Mouse (Mus musculus) cerebellum, adult 9-10 months (tissue): ENCODE measurements around the gene Rnf224.

Experiments
- DNase-seq: peaks from one replicate; pipeline ENCODE4 v3.0.0; 2022

Gene Rnf224

DNA sequence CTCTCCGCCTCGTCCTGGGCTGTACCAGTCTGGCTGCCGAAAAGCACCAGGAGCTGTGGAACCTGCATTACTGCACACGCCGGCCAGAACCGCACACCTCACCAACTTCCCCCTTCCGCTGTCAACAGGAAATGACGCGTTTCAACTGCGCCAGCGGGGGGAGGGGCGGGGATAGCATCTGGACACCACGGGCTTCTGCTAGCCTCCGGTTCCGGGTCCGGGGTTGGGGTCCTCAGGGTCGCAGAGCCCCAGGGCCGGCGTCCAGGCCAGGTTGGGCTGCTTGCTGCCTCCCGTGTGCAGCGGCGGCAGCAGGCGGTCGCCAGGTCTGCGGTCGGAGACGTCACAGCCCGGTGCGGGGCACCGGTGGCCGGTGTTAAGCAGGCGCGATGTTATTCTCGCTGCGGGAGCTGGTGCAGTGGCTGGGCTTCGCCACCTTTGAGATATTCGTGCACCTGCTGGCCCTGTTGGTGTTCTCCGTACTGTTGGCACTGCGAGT is 18.7 kb upstream of the Rnf224 start, which contains the start of gene Tmem203:
TSS of gene Tmem203 (plus strand) at position 156 of the 496 bp plus-strand sequence.
- DNase-seq, result peak; percentile 81

DNA sequence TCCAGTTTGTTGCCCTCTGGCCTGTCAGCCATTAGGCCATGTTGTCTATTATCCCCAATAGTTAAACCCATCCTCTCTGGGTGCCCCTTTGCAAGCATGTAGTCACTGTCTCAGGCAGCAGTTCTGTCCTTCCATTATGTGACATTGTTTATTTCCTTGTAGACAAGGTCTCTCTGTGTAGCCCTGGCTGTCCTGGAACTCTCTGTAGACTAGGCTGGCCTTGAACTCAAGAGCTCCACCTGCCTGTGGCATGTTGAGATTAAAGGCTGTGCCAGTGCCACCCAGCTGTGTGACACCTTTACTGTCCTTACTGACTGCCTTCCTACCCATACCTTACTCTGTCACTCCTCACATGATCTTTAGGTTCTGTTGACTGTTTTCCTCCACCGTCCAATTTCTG is 15.7 kb upstream of the Rnf224 start:
- no peak for DNase-seq

DNA sequence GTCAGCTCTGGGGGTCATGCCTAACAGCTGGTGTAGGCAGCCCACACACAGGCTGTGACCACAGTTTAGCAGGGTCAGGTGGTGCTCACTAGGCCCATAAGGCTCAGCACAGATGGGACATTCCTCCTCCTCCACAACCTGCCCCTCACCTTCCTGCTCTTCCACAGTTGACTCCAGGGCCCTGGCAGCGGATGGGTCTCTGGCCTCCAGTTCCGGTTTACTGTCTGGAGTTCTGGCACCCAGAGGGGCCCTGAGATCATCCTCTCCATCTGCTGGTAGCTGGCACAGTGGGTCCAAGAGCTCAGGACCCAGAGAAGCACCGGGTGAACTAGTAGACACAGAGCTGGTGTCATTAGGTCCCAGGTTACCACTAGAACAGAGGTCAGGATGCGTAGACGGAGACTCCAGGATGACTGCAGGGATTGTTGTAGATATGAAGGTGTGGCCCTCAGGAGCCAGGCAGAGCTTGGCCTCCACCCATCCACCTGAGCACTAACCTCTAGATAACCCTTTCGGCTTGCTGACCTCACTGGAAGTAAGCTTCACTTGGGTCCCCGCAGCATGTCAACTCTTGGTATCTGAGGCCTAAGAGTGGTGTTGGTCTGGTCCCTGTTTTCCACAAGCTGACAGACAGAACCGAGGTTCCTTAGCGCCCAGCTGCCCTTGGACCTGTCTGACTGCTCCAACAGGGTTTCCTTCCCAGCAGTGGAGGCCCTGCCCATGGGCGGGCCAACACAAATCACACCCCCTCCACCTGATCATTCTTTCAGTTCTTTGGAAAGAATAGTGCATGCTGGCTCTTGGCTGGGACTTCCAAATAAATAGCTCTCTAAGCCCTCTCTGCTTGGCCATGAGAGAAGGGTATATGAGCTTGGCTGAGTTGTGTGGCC is 9.8 kb upstream of the Rnf224 start, which contains the start of gene AL732309.1:
TSS of gene AL732309.1 (minus strand) at position 681 of the 890 bp plus-strand sequence.
- DNase-seq, result peak; percentile 69

- no peak for DNase-seq
Observed at GRCm38 (mm10) chr2:25244144-25244543, 7.6 kb upstream of the Rnf224 start.

- no peak for DNase-seq
Observed at GRCm38 (mm10) chr2:25243342-25243741, 6.8 kb upstream of the Rnf224 start.

GRCm38 (mm10) chr2:25242101-25242506 is 5.5 kb upstream of the Rnf224 start, which contains the start of the genes Rnf208 and Cysrt1:
Rnf208 (plus strand) TSS chr2:25242255.
Cysrt1 (minus strand) TSS chr2:25242452.
- DNase-seq, result no peak

GRCm38 (mm10) chr2:25241438-25241775 is 4.8 kb upstream of the Rnf224 start:
- no peak for DNase-seq

DNA sequence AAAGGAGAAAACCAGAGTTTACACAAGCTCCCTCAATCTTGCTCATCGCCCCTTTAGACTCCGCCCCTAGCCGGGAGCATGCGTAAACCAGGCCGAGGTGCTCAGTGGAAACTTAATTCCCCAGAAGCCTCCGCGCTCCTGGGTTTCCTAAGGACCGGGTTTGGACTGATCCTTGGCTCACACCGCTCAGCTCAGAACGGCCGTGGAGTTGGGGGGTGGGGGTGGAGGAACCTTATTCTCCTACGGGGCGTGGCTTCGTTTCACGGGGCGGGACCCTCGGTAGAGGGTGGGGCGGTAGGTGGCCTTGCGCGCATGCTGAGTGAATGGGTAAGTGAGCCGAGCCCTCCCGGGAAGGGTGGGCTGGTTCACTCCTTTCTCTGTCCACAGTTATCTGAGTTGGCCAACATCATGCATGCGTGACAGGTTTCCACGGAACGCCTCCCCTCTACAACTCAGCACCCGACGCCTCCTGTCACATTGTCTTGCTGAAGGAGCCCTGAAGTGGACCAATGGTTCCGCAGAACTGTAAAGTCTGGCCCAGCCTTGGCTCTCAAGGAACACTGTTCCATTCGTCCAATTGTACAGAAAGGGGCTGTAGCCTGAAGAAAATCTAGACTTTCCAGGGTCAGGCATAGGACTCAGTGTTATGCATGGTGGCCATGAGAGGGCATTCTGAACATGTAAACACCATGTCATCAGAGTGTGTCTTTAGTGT is 4.3 kb upstream of the Rnf224 start:
- DNase-seq, result peak; percentile 79

DNA sequence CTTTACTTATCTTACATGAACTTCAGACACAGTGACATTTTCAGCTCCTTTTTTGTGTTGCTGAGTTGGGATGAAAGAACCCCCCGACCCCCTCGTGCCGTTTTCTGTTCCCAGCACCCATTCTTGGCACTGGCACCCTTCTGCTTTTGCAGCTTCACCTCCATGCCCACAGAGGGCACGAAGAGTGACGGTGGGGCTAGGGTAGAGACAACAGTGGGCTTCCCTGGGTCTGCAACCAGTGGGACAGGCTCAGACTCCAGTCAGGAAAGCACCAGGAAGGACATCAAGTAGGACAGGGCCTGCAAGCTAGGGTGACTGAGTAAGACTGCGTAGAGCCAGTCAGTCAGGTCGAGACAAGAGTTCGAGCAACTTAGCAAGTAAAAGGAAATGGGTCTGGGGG is 3.7 kb upstream of the Rnf224 start:
- no peak for DNase-seq

GRCm38 (mm10) chr2:25239766-25240165 is 3.2 kb upstream of the Rnf224 start:
- no peak for DNase-seq

GRCm38 (mm10) chr2:25238106-25238505 is 1.5 kb upstream of the Rnf224 start:
- no peak for DNase-seq

DNA sequence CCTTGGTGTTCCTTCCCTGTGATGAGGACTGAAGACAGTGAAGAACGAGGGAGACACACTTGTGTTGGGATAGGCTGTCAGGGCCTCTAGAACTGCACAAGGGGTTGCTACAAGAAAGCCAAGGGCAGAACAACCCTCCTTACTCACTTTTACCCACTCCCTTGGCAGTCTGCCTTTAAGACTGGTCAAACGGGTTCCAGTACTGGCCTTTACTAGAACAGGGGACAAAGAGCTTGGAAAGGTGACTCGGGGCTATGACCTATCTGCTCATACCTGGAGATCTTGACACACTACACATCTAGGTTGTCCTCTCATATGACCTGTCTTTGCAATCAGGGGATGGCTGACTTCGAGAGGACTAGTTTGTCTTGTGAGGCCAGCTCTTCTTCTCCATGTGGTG is 935 bp upstream of the Rnf224 start:
- DNase-seq, result no peak

DNA sequence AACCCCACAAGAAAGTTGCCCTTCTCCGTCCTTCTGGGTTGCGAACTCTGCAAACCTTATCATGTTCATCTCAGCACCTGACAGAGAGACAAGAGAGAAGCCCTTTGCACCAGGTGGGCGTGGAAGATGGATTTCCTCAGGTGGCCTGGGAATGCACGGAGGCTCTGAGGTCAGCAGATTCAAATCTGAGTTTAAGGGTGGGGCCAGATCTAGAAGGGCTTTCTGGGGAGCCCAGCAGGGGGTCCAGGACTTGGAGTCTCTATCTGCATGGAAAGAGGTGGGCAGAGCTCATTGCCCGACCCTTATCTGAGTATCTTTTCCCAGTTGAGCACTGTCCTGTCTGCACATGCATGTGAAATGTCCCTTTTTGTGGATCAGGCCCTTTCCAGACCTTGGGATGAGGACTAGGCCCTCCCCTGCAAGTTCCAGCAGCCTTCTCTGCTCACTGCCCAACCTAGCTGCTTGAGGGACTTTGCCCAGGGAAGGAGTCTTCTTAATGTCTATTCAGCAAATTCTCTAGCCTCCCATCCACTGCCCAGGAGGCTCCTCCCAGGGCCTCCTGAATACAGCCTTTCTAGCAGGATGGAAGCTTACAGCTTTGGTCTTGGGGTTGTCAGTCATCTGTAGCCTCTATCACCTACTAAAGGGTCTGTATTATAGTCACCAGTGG is 1.9 kb downstream of the Rnf224 start:
- no peak for DNase-seq

GRCm38 (mm10) chr2:25234050-25234449 is 2.5 kb downstream of the Rnf224 start, which contains the start of gene Slc34a3:
Slc34a3 (minus strand) TSS chr2:25234364.
- no peak for DNase-seq

DNA sequence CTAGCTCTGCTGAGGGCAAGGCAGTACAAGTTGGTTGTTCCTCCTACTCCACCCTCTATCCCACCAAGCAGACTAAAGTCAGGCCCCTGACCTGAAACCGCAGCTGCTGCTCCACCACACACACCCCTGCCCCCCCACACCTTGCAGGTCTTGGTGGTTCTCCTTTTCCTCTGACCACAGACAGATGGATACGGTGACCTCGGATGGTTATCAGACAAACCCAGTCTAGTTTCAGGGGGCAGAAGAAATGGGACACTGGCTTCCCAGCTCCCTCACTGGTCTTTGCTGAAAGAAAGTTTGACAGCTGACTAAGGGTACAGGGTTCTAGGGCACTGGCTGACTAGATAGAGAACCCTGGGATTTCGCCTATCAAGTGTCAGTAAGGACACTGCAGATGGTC is 3.2 kb downstream of the Rnf224 start:
- no peak for DNase-seq

GRCm38 (mm10) chr2:25231038-25231437 is 5.5 kb downstream of the Rnf224 start:
- DNase-seq, result no peak

DNA sequence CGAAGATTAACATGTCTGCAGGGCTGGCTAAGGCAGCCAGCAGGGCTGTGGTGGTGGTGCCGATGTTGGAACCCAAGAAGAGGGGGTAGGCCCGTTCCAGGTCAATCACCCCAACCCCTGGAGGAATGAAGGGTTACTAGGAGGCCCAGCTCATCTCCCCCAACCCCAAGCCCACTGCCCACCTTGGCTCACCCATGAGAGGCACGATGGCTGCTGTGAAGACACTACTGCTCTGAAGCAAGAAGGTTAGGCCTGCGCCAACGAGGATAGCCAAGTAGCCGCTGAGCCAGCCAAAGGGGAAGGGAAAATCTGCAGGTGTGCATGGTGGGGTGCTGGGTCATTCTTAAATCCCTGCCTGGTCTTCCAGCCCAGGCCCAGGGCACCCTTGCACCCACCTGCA is 6.0 kb downstream of the Rnf224 start:
- no peak for DNase-seq

- DNase-seq, result no peak
Observed at GRCm38 (mm10) chr2:25229582-25229981, 7.0 kb downstream of the Rnf224 start.

- DNase-seq, result no peak
Observed at GRCm38 (mm10) chr2:25228995-25229530, 7.5 kb downstream of the Rnf224 start.

- DNase-seq, result peak; percentile 93
Observed at GRCm38 (mm10) chr2:25228431-25228889, 8.1 kb downstream of the Rnf224 start.

DNA sequence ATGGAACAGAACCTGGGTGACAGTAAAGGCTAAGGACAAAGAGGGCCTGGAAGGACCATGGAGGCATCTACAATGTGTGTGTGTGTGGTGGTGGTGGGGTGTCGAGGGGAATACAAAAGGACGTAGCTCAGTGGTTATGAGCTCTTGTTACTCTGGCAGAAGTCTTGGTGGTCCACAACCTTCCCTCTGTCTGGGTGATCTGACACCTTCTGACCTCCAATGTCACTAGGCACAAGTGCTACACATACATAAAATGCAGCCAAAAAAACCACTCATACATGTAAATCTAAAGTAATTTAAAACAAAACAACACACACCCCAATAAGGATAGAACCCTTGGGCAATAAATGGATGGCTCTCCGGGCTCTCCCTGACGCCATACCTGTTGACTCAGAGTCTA is 9.2 kb downstream of the Rnf224 start:
- peak; percentile 51 for DNase-seq

DNA sequence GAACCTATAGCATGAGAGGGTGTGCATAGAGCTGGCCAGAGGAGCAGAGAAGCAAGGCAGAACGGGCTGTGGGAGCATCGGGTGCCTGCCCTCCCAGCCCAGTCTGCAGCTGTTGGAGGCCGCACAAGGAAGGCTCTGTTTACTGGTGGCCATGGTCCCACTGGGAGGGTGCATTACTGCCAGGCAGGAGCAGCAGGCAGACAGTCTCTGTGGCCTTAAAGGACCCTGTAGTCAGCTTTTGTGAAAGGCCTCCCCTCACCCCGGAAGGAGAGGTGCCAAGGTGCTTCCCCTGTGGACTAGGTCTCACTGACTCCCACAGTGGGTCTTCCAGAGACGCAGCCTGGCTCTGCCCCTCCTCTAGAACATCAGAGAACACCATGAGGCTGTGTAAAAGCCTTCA is 9.7 kb downstream of the Rnf224 start:
- no peak for DNase-seq
